Mouse (Mus musculus) embryonic fibroblast, embryonic 13.5 days (primary cell): ENCODE measurements around the gene Etfa.

ENCODE experiments used
- CTCF ChIP-seq: IDR thresholded peaks from 2 replicates; pipeline ENCODE4 v1.5.1; 2011; ENCODE audit warnings: mild to moderate bottlenecking, control low read depth, low read length, moderate library complexity, borderline replicate concordance; ENCODE audit not compliant: insufficient read depth
- POLR2A ChIP-seq: IDR thresholded peaks from 2 replicates; pipeline ENCODE4 v1.6.1; 2011; ENCODE audit warnings: low read depth, mild to moderate bottlenecking, control low read depth, low read length, moderate library complexity

DNA sequence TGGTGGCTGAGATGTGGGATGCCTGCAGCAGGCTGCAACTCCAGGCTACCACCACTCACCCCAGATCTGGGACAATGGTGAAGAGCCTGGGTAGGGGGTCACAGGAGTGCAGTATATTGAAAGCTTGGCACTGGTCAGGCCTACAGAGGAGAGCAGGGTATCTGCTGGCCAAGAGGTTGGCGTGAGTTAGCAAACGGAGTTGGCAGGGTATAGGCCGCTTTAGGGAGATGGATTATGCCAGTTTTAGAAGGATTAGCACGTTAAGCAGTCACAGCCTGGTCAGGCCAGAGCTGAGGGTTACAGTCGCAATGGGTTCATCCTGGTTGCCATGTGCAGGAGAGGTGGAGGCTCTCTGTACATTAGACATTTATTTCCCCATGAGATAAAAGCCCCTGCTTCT is 78.2 kb downstream of the Etfa start:
- TF ChIP-seq CTCF (no peak), POLR2A (no peak)
